Mouse (Mus musculus) small intestine, adult 2 months (tissue): ENCODE results near the gene Il25. TPM values are rescaled to one million over a fixed set of nuclear protein-coding genes. Genes with fewer than 3 reads are reported as not detected.

Source experiments
- H3K27ac ChIP-seq: fragments of 200-500 bp; 2 replicates; pipeline ENCODE4 v1.5.1; 2012; ENCODE audit warnings: low read depth, low read length, control low read depth, inconsistent platforms; ENCODE audit not compliant: insufficient read depth
- H3K27me3 ChIP-seq: fragments of 200-500 bp; 2 replicates; pipeline ENCODE4 v1.6.1; 2012; ENCODE audit warnings: mild to moderate bottlenecking, moderate library complexity, low read length, inconsistent platforms; ENCODE audit not compliant: control insufficient read depth, insufficient read depth
- H3K36me3 ChIP-seq: fragments of 200-500 bp; 2 replicates; pipeline ENCODE4 v1.6.1; 2012; ENCODE audit warnings: mild to moderate bottlenecking, low read length, control low read depth, inconsistent platforms; ENCODE audit not compliant: control insufficient read depth, insufficient read depth
- H3K4me1 ChIP-seq: fragments of 200-500 bp; 2 replicates; pipeline ENCODE4 v1.6.1; 2012; ENCODE audit warnings: low read length, inconsistent platforms, mixed read lengths; ENCODE audit not compliant: control insufficient read depth, insufficient read depth, insufficient read length
- H3K4me3 ChIP-seq: fragments of 200-500 bp; 2 replicates; pipeline ENCODE4 v1.5.1; 2012; ENCODE audit warnings: low read depth, mild to moderate bottlenecking, control low read depth, inconsistent platforms, low read length, moderate library complexity
- CTCF ChIP-seq: fragments of 200-500 bp; IDR thresholded peaks from 2 replicates; pipeline ENCODE4 v1.5.1; 2012; ENCODE audit warnings: low read depth, mild to moderate bottlenecking, control low read depth, inconsistent platforms, low read length, moderate library complexity, mixed read lengths; ENCODE audit not compliant: insufficient replicate concordance, insufficient read length; ENCODE audit errors: extremely low read depth
- POLR2A ChIP-seq: fragments of 200-500 bp; IDR thresholded peaks from 2 replicates; pipeline ENCODE4 v1.6.1; 2012; ENCODE audit warnings: low read depth, mild to moderate bottlenecking, control low read depth, inconsistent platforms, low read length, moderate library complexity
- WGBS: fragments of 180-500 bp; shearing (Covaris S2); methylation state at CpG from one replicate; pipeline ENCODE4 v1.1.7; 2018; 5-methylcytosine and 5-hydroxymethylcytosine counted together
- polyA plus RNA-seq: library from polyadenylated mRNA; depleted of rRNA; stranded (reverse); fragments of >200 nt; gene quantifications from 2 replicates; pipeline ENCODE4 v1.2.3, GENCODE M21; 2012

Gene Il25
- polyA plus RNA-seq, 1 experiment = 1.1 TPM

GRCm38 (mm10) chr14:54930431-54930830 lies 2.1 kb upstream of the Il25 start:
- Histone ChIP-seq H3K36me3 (no peaks in the 10 kb centered on the region), H3K4me3 (no peak overlapping the region), H3K27ac (no peak overlapping the region), H3K4me1 (peaks cover 6% of the 10 kb centered on the region; the same call in 1 of the 2 replicates), H3K27me3 (peaks cover 24% of the 10 kb centered on the region)
- TF ChIP-seq POLR2A = no peak
- TF ChIP-seq CTCF = no peak
- 6% methylated on average over 2 of the region's 2 CpGs for WGBS

DNA sequence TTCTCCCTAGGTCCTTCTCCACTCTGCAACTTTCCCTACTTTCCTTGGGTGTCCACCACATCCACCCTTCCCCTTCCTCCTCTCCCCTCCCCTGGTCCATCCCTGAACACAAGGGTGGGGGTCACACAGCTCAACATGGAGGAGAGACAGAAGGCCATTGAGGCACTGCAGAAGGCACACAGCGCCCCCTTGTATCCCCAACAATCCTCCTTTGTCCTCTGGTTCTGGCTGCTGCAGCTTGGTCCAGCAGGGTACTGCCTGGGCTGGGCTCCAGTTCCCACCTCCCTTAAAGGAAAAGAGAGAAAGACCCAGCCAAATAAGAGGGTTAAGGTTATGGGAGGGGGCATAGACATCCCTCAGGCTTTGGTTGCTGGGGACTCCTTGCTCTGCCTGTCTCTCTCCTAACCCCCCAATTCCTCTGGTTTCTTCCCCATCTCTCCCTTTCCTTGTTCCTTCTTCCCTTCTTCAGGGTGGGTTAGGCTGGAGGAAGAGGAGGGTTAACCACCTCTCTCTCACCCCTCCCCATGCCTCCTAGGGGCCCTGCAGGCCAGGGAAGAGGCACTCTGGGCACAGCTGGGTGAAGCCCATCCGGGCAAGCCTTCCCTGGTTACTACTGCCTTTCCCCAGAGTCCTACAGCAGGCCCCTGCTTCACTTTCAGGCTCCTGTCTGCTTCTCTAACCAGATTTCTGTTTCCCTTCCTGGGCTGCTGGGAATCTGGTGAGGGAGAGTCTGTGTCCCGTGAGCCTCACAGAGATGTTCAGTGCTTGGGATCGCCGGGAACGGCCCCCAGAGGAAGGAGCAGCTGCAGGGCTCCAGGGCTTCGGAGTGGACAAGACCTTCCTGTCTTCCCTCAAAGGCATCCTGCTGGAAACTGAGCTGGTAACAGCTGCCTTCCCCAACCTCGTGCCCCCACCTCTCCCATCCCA lies 3.7 kb downstream of the Il25 start, which contains the start of gene Cmtm5:
Gene Cmtm5 (plus strand): TSS at position 358 of the 927 bp plus-strand sequence.
- H3K27me3 ChIP-seq = no peaks in the 10 kb centered on the region
- H3K27ac ChIP-seq = no peak within 1 kb of the TSS
- TF ChIP-seq POLR2A (no peak), CTCF (no peak)
- 46% methylated on average over 8 of the region's 8 CpGs for WGBS
- no peaks in the 10 kb centered on the region for H3K4me1 ChIP-seq
- H3K36me3 ChIP-seq = no peaks in the 10 kb centered on the region
- no peak within 1 kb of the TSS for H3K4me3 ChIP-seq

DNA sequence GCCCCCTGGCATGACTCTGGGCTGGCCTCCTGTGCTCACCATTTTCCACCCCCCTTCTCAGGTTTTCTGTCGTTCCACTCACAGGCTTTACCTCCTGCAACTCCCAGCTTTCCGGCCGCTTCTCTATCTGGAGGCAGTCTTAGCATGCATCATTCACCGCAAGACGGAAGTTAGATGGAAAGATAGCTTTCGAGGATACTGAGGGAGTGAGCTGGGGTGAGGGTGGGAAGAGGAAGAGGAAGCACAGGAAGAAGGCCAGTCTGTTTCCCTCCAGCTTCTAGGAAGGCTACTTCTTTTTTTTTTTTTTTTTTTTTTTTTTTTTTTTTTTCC lies 4.3 kb downstream of the Il25 start:
- Histone ChIP-seq H3K4me1 (no peaks in the 10 kb centered on the region), H3K36me3 (no peaks in the 10 kb centered on the region), H3K27ac (no peak overlapping the region), H3K4me3 (no peak overlapping the region), H3K27me3 (no peaks in the 10 kb centered on the region)
- 57% methylated on average over 6 of the region's 6 CpGs for WGBS
- TF ChIP-seq CTCF = no peak
- TF ChIP-seq POLR2A = no peak

GRCm38 (mm10) chr14:54937361-54938182 lies 5.1 kb downstream of the Il25 start:
- Histone ChIP-seq H3K27ac (no peak overlapping the region), H3K4me3 (no peak overlapping the region), H3K4me1 (no peaks in the 10 kb centered on the region), H3K36me3 (no peaks in the 10 kb centered on the region), H3K27me3 (no peaks in the 10 kb centered on the region)
- TF ChIP-seq CTCF (no peak), POLR2A (no peak)
- WGBS = 87% methylated on average over 16 of the region's 16 CpGs

GRCm38 (mm10) chr14:54938431-54939219 lies 6.1 kb downstream of the Il25 start:
- Histone ChIP-seq H3K27ac (no peak overlapping the region), H3K4me1 (no peaks in the 10 kb centered on the region), H3K4me3 (no peak overlapping the region), H3K27me3 (no peaks in the 10 kb centered on the region), H3K36me3 (no peaks in the 10 kb centered on the region)
- WGBS = 83% methylated on average over 15 of the region's 15 CpGs
- no peak for TF ChIP-seq CTCF
- TF ChIP-seq POLR2A = no peak

DNA sequence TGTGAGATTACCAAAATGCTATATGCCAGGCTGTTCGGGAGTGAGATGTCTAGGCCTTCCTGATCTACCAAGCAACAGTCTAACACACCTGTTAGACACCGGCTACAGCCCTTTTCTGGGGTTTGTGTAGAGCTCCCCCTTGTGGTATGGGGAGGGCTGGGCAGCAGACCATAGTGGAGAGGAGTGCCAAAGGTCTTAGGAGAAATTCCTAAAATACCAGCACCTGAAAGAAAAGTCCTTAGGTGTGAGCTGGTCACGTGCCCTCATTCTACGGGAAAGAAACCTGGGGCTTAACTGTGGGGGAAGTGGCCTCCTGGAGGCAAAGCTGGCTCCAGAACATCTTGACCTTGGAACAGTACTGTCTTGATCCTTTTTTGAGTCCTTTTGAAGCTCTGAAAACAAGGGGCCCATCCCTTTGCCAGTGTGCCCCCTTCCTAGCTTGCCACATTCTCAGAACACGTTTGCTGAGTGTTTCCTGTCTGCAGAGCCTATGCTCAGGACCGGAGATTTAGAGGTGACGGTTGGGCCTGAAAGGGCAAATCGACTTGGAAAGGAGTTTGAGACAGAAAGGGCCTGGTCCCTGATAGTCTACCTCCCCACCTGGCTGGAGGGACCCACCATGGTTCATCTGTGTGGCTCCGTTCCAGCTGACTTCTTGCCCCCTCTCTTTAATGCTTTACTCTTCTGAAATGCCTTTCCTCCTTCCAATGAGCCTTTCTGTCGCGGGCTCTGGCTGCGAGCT lies 7.1 kb downstream of the Il25 start:
- H3K4me1 ChIP-seq = no peaks in the 10 kb centered on the region
- 54% methylated on average over 12 of the region's 12 CpGs for WGBS
- TF ChIP-seq POLR2A (no peak), CTCF (peak; percentile 93; the same call in 1 of the 2 replicates)
- no peak overlapping the region for H3K27ac ChIP-seq
- H3K36me3 ChIP-seq = no peaks in the 10 kb centered on the region
- no peaks in the 10 kb centered on the region for H3K27me3 ChIP-seq
- H3K4me3 ChIP-seq = no peak overlapping the region
